Mouse (Mus musculus): ENCODE results near the gene Gm9913.

The Gm9913 gene

DNA sequence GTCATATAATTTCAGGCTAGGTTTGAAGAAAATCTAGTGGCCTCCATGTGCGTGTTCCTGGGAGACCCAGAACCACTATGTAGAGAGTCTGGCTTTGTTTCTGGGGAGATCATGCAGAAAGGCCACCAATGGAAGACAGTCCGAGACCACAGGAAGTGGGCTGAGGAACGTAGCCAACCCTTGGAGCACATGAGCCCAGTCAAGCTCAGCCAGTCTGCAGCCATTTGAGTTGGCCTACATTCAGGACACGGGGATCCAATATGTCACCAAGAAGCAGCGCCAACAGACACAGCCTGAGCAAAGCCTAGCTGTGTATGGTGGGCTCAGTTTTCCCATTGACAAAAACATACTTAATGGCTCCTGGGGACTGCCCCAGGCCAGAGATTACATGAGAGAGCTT lies 8.2 kb upstream of the Gm9913 start:
- no peak for DNase-seq (ENCODE audit: low spot score)

GRCm38 (mm10) chr2:125498216-125498615 lies 6.7 kb upstream of the Gm9913 start:
- DNase-seq (ENCODE audit: low spot score), result no peak

DNA sequence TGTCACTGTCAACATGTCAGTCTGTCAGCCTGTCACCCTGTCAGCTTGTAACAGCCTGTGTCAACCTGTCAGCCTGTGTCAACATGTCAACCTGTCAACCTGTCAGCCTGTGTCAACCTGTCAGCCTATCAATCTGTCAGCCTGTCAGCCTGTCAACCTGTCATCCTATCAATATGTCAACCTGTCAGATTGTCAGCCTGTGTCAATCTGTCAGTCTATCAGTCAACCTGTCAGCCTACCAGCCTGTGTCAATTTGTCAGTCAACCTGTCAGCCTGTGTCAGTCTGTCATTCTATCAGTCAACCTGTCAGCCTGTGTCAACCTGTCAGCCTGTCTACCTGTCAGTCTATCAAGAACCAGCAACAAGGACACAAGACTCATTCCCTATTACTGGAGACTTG lies 3.4 kb upstream of the Gm9913 start:
- no peak for DNase-seq (ENCODE audit: low spot score)

GRCm38 (mm10) chr2:125505746-125506315 lies 942 bp downstream of the Gm9913 start:
- peak; percentile 31 for DNase-seq (ENCODE audit: low spot score)

DNA sequence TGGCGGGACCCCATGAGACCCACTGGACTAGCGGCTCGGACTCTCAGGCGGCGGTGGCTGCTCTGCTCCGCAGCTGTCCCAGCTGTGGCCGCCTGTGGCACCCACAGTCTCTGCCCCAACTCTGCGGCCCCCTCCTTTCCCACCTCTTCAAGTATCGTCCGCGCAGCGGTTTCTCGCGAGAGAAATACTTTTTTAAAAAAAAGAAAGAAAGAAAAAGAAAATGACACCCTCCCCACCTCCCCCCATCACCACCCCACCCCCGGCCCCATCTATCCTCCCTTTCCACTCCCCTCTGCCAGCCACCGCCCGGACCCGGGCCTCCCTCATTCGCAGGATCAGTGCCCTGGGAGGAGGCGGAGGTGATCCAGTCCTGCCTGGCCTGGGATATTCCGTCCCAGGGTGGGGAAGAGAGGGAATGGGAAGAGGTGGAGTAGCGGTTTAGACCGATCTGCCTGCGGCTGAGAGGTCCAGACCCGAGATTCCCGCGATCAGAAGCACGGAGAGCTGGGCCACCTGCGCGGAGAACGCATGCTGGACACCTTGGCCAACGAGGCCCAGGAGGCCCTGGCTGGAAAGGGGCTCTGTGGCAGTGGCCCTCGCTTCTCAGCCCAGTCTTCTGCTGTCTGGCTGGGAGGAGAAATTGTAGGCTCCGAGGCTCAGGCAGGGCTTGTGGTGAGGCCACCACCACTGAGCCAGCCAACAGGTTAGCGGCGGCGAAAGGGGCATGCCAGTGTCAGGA lies 1.6 kb downstream of the Gm9913 start:
- DNase-seq (ENCODE audit: low spot score), result peak; percentile 48

GRCm38 (mm10) chr2:125507893-125508292 lies 3.0 kb downstream of the Gm9913 start, which contains the start of gene Fbn1:
Gene Fbn1 (minus strand): TSS chr2:125507993.
- DNase-seq (ENCODE audit: low spot score), result no peak

DNA sequence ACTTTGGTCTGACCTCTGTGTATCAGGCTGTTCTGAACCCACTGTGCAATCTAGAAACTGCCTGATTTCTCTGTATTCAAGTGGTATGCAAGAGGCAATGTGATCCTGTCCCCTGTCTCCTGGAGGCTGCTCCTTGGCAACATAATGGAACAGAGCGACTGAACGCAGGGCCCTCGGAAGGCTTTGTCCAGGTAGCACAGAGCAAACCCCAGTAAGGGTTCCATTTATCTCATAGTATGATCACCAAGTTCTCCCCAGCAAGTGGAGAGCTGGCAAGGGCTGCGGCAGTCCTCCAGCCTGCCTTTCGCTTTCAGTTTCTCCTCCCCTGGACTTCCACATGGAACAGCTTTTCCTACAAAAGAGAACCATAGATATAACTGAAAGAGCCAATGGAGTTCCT lies 3.5 kb downstream of the Gm9913 start:
- no peak for DNase-seq (ENCODE audit: low spot score)

- no peak for DNase-seq (ENCODE audit: low spot score)
Observed at GRCm38 (mm10) chr2:125510752-125511151, 5.9 kb downstream of the Gm9913 start.

GRCm38 (mm10) chr2:125511898-125512297 lies 7.0 kb downstream of the Gm9913 start:
- no peak for DNase-seq (ENCODE audit: low spot score)

DNA sequence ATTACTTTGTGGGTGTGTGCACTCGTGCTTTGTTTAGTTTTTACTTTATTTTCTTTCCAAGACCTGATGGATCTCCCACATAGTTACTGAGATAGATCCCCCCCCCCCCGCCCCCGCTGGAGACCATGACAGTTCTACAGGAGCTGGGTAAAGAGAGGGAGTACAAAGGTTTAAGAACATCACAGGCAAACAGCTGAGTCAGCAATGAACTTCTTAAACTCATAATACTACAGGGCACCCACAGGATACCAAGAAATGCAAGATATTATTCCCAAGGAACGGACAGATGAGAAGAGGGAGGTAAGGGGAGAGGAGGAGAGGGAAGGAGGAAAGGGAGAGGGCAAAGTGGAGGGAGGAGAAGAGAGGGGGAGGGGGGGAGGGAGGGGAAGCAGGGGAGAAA lies 7.7 kb downstream of the Gm9913 start:
- no peak for DNase-seq (ENCODE audit: low spot score)

DNA sequence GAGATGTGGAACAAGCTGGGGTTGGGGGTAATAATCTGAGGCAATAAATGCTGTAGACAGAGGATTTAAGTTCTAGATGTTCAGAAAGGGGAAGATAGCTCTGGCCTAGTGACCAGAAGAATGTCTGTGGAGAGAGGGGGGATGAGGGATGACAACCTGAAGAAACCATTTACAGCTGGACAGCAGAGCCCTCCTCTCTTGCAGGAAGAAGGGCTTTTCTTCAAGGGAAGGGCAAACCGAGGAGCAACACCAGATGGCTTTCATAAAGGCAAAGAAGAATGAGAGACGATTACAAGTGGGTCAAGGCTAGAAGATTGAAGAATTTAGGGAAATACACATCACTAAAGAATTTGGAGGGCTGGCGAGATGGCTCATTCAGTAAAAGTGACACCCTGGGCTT lies 9.5 kb downstream of the Gm9913 start:
- DNase-seq (ENCODE audit: low spot score), result no peak

DNA sequence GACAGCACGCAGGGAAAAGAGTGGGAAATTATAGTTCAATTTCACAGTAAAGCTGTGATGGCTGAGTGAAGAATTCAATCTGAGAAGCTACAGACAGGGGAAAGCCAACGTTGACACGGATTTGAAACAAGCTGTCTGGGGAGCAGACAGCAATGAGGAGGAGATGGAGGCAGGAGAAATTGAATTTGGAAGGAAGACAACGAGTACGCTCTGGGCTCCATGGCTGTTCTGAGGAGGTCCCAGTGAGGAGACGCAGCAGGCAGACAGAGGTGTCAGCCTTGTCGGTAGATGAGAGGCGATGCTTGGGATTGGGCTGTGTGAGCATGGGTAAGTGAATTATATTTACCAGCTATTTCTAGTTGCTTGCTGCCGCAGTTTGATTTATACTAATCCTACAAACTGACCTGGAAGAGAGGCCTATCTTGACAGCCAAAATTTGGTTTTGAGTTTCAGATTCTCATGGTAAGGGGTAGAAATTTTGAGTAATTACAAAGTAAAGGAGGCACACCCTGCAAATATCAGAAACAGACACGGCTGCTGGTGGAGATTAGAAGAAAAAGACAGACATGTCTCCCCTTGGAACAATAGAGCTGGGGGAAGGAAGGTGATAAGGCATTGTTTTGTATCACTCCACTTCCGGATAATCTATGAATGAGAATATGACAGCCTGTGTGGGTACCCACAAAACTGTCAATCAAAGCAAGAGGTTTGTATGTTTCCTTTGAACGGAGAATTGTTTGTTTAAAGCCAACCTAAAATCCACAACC lies 10.6 kb downstream of the Gm9913 start:
- DNase-seq (ENCODE audit: low spot score), result no peak

- DNase-seq (ENCODE audit: low spot score), result peak; percentile 34
Observed at GRCm38 (mm10) chr2:125516594-125516993, 11.7 kb downstream of the Gm9913 start.

- no peak for DNase-seq (ENCODE audit: low spot score)
Observed at GRCm38 (mm10) chr2:125525484-125525883, 20.6 kb downstream of the Gm9913 start.

DNA sequence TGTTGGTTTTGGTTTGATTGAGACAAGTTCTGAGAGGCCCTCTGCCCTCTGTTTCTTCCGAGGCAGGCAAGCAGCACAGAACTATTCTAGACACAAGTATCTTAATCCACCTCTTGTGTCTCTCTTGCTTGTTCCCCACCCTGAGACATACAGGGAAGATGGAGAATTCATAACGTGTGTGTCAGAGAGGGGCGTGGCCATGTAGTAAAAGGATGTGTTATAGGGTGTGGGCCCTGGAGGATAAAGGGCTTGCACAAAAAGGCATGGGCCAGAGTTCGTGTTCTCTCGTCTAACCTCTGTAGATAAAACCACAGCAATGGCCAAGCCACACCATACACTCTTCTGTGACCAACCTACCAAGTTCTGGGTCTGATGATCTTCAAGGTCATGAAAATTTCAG lies 21.7 kb downstream of the Gm9913 start:
- DNase-seq (ENCODE audit: low spot score), result no peak

DNA sequence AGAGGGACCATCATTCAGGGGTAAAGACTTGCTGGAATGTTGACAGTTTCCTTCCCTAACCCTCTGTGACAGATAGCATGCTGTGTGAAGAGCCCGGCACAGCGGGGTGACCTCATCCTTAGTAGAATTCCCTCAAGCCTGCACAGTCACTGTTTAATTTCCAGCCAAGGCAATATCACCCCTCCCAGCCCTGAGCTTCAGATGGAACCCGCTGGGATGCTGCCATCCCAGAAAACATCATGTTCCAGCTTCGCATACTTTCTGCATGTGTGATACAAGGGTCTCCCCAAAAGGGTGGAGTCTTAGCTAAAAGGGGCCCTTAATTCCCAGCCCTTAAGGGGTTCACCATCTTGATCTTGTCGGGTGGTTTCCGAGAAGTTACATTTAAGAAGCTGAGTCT lies 25.8 kb downstream of the Gm9913 start:
- peak; percentile 12 for DNase-seq (ENCODE audit: low spot score)

GRCm38 (mm10) chr2:125539640-125540039 lies 34.8 kb downstream of the Gm9913 start:
- DNase-seq (ENCODE audit: low spot score), result no peak

- DNase-seq (ENCODE audit: low spot score), result no peak
Observed at GRCm38 (mm10) chr2:125540579-125540978, 35.7 kb downstream of the Gm9913 start.

- DNase-seq (ENCODE audit: low spot score), result no peak
Observed at GRCm38 (mm10) chr2:125541451-125541850, 36.6 kb downstream of the Gm9913 start.

DNA sequence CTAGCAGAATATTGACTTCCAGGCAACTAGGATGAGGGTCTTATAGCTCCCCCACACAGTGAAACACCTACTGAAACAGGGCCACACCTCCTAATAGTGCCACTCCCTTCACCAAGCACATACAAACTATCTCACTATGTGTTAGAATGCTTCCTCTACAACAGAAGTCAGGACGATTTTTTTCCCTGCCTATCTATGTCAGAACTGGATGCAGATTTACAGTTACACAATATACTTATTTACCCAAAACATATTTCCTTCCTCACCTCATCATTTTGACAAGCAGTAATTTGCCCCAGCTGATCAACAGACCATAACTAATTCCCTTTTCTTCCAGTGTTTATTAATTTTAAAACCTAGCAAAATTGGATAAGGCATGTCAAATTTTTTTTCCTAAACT lies 38.8 kb downstream of the Gm9913 start:
- DNase-seq (ENCODE audit: low spot score), result no peak

GRCm38 (mm10) chr2:125544986-125545385 lies 40.1 kb downstream of the Gm9913 start:
- DNase-seq (ENCODE audit: low spot score), result no peak

DNA sequence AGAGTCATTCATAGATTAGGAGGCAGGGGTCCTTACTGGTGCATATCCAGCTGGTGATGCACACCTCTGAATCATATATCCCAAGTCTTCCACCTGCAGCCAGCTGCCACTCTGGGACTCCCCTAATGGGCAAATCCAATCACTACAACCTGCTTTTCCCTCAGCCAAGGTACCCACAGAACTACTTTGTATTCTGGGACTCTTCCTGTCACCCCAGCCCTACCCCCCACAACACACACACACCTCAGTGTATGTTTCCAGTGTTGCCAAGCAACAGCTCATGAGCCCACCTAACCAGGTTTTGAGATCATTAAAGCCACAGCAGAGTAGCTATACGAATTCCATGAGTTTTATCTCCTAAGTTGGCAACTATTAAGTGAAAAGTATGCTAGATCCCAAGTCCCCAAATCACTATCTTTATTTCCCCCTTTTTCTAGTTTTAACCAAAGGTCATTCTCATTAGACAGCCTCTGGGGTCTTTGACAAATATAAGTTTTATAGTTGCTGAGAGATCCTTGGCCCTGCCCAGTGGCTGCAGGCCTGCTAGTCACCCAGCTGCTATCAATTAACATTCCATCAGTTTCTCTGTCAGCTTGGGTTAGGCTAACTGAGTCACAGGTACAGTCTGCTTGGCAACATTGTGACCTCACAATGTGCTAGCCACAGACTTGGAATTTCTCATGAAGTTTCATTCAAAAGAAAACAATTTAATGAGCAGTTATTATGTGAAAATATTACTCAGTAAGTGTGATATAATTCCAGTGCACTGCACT lies 44.1 kb downstream of the Gm9913 start:
- DNase-seq (ENCODE audit: low spot score), result no peak
